Mouse (Mus musculus) urinary bladder, postnatal 10 days (tissue): ENCODE measurements around the gene Tsc22d4.

Source experiments
- DNase-seq: peaks from one replicate; pipeline ENCODE4 v3.0.0; 2022; ENCODE audit warnings: low spot score

Tsc22d4 gene

GRCm38 (mm10) chr5:137788946-137789531 lies 43.5 kb downstream of the Tsc22d4 start:
- DNase-seq, result no peak

- no peak for DNase-seq
Measured at GRCm38 (mm10) chr5:137791553-137791952, 46.0 kb downstream of the Tsc22d4 start.

DNA sequence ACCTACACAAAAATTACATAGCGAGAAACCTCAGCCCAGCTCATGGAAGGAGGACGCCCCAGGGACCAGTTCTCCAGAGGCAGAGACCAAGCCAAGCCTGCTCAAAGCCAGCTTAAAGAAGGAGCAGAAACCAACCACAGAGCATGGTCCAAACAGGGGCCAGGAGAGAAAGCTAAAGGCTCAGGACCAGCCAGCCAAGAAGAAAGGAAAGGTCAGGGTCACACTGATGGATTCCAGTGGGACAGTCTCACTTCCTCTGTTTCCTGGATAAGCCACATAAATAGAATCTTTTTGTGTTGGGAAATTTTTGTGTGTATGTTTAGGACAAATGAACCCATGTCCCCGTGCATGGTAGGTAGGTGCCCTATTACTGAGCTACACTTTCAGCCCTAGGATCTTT lies 51.1 kb downstream of the Tsc22d4 start:
- DNase-seq, result no peak

DNA sequence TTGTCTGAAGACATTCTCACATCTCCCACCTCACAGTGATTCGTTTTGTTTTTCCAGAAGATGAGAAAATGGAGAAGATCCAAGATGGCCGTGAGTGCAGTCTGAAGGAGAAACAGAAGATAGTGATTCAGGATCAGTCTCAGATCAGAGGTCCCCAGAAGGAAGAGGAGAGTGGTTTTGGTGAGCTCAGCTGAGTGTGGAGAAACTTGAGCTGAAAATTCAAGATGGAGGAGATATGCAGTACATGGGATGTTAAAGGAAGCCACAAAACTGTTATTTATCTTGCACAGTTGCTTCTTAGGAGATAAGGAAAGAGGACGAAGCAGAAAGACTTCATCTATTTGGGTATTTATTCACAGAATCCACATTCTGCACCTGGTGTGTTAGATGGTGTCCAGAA lies 55.4 kb downstream of the Tsc22d4 start:
- DNase-seq, result no peak

- no peak for DNase-seq
Measured at GRCm38 (mm10) chr5:137806158-137806557, 60.6 kb downstream of the Tsc22d4 start.

- DNase-seq, result no peak
Measured at GRCm38 (mm10) chr5:137808316-137808715, 62.8 kb downstream of the Tsc22d4 start.

GRCm38 (mm10) chr5:137817466-137818222 lies 72.1 kb downstream of the Tsc22d4 start:
- no peak for DNase-seq
